Mouse (Mus musculus) cortical plate, adult 2 months (tissue): ENCODE data around the gene Rnf43. TPM values are rescaled to one million over a fixed set of nuclear protein-coding genes. Genes with fewer than 3 reads are reported as not detected.

ENCODE experiments used
- H3K27ac ChIP-seq: fragments of 200-500 bp; 2 replicates; pipeline ENCODE4 v1.5.1; 2012; ENCODE audit warnings: low read length, control low read depth, inconsistent platforms; ENCODE audit not compliant: insufficient read depth
- H3K4me1 ChIP-seq: fragments of 200-500 bp; 2 replicates; pipeline ENCODE4 v1.6.1; 2011; ENCODE audit warnings: low read length; ENCODE audit not compliant: control insufficient read depth, insufficient read depth
- H3K4me3 ChIP-seq: fragments of 200-500 bp; 2 replicates; pipeline ENCODE4 v1.5.1; 2011; ENCODE audit warnings: mild to moderate bottlenecking, low read length, control low read depth; ENCODE audit not compliant: insufficient read depth
- CTCF ChIP-seq: fragments of 200-500 bp; IDR thresholded peaks from 2 replicates; pipeline ENCODE4 v1.5.1; 2011; ENCODE audit warnings: mild to moderate bottlenecking, control low read depth, low read length; ENCODE audit not compliant: insufficient read depth; ENCODE audit errors: extremely low read depth
- POLR2A ChIP-seq: fragments of 200-500 bp; IDR thresholded peaks from 2 replicates; pipeline ENCODE4 v1.6.1; 2011; ENCODE audit warnings: mild to moderate bottlenecking, low read length, control low read depth; ENCODE audit not compliant: insufficient read depth; ENCODE audit errors: extremely low read depth
- polyA plus RNA-seq: library from polyadenylated mRNA; depleted of rRNA; stranded (reverse); fragments of >200 nt; gene quantifications from 2 replicates; pipeline ENCODE4 v1.2.3, GENCODE M21; 2012; rRNA removed

Gene Rnf43
- polyA plus RNA-seq, 1 experiment, result 2.1 TPM

GRCm38 (mm10) chr11:87779392-87779791, 116.9 kb downstream of the Rnf43 start:
- H3K4me3 ChIP-seq, result no peak overlapping the region
- 0 out of 2 replicates have a peak, but pooled peaks cover 1% of the 10 kb centered on the region for H3K4me1 ChIP-seq
- no peak overlapping the region for H3K27ac ChIP-seq
- TF ChIP-seq POLR2A (no peak), CTCF (no peak)

GRCm38 (mm10) chr11:87780130-87780529, 117.6 kb downstream of the Rnf43 start:
- Histone ChIP-seq H3K4me3 (no peak overlapping the region), H3K27ac (no peak overlapping the region), H3K4me1 (0 out of 2 replicates have a peak, but pooled peaks cover 1% of the 10 kb centered on the region)
- TF ChIP-seq CTCF (no peak), POLR2A (no peak)

Other genes with a start within 250 kb of the Rnf43 start
- gene Gm11492, start 96.1 kb upstream of the Rnf43 start, polyA plus RNA-seq, result 0.06 and 0.13 TPM in 2 replicates
- 424 and 429 TPM in 2 replicates for gene Sept4, start 93.8 kb upstream of the Rnf43 start, polyA plus RNA-seq
- gene Mtmr4, start 70.6 kb upstream of the Rnf43 start, polyA plus RNA-seq, result 46.0 and 47.0 TPM in 2 replicates
- 0.40 and 0.42 TPM in 2 replicates for gene Hsf5, start 45.6 kb upstream of the Rnf43 start, polyA plus RNA-seq
- 153 and 154 TPM in 2 replicates for gene Supt4a, start 74.8 kb downstream of the Rnf43 start, polyA plus RNA-seq
- 269 and 297 TPM in 2 replicates for gene Tspoap1, start 97.8 kb downstream of the Rnf43 start, polyA plus RNA-seq
- gene Mpo, start 130.9 kb downstream of the Rnf43 start, polyA plus RNA-seq, result 0.06 TPM in 1 of 2 replicates, not detected in the other
- 0.72 and 2.4 TPM in 2 replicates for gene Lpo, start 165.6 kb downstream of the Rnf43 start, polyA plus RNA-seq
- 9.8 and 11.8 TPM in 2 replicates for gene Mks1, start 190.5 kb downstream of the Rnf43 start, polyA plus RNA-seq
- 0.53 and 0.90 TPM in 2 replicates for gene Epx, start 212.8 kb downstream of the Rnf43 start, polyA plus RNA-seq
- not detected in 2 replicates for gene Olfr462, start 229.5 kb downstream of the Rnf43 start, polyA plus RNA-seq
- 0.04 TPM in 1 of 2 replicates, not detected in the other for gene Olfr463, start 234.7 kb downstream of the Rnf43 start, polyA plus RNA-seq